Mouse (Mus musculus): ENCODE measurements around the gene Hsd17b2.

The Hsd17b2 gene

DNA sequence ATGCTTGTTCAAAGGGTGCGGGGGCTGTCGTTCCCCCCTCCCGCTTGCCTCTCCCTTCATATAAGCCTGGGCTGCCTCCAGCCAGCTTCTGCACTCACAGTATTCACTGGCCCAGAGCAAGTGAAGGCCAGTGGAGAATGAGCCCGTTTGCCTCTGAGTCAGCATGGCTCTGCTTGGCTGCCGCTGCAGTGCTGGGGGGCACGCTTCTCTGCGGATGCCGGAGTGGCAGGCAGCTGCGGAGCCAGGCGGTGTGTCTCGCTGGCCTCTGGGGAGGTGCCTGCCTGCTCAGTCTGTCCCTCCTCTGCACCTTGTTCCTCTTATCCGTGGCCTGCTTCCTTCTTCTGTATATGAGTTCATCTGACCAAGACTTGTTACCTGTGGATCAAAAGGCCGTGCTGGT is at the start of gene Hsd17b2:
TSS of gene Hsd17b2 (plus strand) at position 46 of the 400 bp plus-strand sequence.
- no peak for DNase-seq (ENCODE audit: low read depth in 1 of 2, low spot score in 2 of 2)

DNA sequence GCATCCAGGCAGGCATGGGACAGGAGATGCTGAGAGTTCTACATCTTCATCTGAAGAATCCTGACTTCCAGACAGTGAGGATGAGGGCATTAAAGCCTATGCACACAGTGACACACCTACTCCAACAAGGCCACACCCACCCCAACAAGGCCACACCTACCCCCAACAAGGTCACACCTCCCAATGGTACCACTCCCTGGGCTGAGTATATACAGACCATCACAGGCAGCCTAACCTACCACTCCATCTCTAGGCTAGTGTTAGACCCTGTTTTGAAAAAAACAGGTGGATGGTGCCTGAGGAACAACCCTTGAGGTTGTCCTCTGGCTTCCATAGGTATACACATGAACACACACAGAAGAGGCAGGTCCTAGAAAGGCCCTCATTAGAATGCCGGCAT is 49.4 kb upstream of the Hsd17b2 start:
- no peak for DNase-seq (ENCODE audit: low read depth in 1 of 2, low spot score in 2 of 2)

DNA sequence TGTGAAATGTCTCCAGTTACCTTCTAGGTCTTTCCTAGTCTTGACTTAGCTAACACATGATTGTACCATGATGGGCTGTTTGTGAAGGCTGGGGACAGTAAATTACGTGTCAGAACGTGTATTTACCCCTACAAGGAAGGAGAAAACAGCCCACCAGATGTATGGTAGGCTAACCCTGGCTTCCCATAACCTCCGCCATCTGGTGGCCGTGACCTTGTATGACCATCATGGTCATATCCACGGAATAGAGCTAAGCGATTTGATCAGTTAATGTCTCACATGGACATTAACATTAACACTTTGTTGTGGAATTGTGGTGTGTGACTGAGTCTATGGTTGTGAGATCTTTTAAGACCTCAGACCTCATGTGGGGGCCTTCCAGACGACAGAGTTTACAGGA is 42.7 kb upstream of the Hsd17b2 start:
- no peak for DNase-seq (ENCODE audit: low read depth in 1 of 2, low spot score in 2 of 2)

DNA sequence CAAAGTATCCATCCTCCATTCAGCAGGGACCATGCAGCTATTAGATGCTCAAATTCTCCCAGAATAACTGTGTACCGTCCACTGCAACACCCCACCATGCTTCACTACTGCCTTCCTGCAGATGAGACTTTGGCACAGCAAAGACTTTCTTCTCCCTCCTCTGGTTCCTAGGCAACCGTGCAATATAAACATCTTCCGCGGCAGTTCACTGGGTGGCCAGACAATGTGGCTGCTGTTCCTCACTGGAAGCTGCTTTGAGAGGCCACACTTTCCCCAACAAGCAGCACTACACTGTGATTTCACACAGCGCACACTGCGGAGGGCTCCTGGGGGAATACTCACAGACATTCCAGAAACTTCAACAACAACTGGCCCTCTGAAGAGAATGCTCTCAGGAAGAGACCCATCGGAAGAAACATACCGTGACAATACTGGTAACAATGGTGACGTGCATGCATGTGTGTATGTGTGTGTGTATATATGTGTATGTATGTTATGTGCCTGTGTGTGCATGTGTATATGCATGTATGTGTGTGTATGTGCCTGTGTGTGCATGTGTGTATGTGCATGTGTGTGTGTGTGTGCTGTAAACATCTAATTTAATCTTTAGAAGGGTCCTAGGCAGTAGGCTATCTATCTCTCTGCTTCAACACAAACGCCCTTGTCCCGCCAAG is 41.2 kb upstream of the Hsd17b2 start:
- no peak for DNase-seq (ENCODE audit: low read depth in 1 of 2, low spot score in 2 of 2)

DNA sequence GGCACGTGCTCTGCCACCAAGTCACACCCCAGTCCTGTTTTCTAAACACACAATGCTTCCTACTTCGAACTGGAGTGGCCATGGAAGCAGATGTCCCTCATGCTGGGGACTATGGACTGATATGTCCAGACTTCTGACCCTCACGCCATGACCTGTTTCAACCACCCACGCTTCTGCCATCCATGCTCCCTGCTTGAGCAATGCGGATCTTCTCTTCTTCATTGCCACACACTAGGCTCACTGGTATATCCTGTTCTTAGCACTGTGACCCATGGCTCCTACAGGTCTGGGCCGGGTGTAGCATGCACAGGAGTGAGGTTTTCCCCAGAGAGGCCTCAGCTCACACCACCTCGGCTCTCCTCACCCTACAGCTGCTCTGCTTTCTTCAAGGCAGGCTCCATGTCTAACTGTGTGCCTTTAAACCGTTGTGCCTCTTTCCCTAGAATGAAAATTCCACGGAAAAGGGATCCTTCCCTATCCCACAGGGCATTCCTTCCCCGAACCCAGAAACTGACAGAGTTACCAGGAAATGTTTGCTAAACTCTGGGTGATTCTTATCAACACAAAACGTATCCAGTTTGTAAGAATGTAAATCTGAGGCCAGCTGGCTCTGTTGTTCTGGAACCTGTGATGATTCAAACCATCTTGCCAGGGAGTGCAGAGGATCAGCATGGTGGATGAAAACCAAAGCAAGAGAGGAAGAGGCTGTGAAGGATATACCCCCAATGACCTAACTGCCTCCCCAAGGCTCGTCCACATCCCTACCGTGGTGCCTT is 34.2 kb upstream of the Hsd17b2 start:
- DNase-seq (ENCODE audit: low read depth in 1 of 2, low spot score in 2 of 2), result no peak

DNA sequence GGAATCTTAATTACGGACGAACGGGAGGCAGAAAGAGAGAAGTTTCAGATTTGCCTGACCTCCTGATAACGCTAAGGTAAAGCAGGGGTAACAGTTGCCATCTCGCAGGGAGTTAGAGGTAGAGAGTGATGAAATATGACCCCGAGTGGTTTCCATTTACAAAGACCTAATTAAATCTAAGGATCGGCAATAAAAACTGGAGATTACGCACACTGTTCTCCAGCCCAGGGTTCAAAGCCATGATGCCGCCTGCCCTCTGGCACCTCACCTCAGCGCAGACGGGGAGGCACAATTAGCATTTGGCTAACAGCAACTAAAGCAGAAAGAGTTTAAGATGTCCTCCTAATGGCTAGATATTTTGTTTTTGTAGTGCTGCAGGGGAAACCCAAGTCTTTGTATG is 31.2 kb upstream of the Hsd17b2 start:
- no peak for DNase-seq (ENCODE audit: low read depth in 1 of 2, low spot score in 2 of 2)

DNA sequence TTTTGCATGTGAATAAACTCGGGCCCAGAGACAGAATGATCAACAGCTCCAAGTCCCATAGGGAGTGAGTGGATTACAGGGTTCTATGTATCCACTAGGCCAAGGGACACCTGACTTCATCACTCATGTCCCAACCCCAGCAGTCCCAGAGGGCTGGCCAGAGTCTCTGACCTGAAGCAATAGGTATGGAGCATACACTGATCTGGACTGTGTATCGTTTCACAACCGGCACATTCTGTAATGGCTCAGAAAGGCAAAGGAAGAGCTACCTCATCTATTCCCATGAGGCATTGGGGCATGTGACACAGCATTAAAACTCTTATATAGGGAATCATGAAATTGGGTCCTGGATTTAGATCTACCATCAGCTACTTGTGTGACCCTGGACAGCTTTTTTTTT is 29.1 kb upstream of the Hsd17b2 start:
- DNase-seq (ENCODE audit: low read depth in 1 of 2, low spot score in 2 of 2), result no peak

DNA sequence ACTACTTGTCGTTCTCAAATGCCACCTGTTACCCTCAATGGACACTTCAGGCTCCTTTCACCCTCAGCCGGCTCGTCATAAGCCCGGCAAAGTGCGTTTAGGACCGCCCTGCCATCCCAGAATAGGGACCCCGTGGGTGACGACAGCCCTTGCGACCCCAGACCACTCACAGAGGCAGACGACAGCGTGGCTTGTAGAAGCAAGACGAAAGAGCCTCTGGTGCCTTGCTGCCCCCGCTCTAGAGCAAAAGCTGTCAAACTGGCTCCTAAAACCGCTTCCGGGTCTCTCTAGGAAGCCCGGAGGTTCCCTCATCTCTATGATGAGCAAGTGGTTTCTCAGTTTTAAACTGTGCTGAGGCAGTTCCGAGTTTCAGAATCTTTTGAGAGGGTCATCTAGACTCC is 28.3 kb upstream of the Hsd17b2 start, which contains the start of gene Sdr42e1:
TSS of gene Sdr42e1 (minus strand) at position 260 of the 401 bp plus-strand sequence.
- DNase-seq (ENCODE audit: low read depth in 1 of 2, low spot score in 2 of 2), result peak; percentile 19 to 55

DNA sequence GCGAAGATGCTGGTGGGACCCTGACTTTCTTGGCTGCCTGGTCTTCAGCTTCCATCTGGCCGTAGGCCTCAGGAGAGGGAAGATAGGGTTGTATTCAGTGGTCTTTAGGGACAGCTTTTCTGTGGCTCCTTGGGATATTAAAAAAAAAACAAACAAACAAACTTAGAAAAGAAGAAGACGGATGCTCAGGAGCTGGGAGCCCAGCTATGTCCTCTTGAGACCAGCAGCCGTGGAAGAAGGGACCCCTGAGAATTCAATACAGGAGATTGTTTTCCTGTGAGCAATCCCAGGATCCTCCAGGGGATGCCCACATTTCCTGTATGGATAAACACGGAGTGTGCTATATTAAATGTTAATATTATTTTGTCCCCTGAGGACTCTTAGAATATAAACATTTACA is 26.5 kb upstream of the Hsd17b2 start:
- no peak for DNase-seq (ENCODE audit: low read depth in 1 of 2, low spot score in 2 of 2)

DNA sequence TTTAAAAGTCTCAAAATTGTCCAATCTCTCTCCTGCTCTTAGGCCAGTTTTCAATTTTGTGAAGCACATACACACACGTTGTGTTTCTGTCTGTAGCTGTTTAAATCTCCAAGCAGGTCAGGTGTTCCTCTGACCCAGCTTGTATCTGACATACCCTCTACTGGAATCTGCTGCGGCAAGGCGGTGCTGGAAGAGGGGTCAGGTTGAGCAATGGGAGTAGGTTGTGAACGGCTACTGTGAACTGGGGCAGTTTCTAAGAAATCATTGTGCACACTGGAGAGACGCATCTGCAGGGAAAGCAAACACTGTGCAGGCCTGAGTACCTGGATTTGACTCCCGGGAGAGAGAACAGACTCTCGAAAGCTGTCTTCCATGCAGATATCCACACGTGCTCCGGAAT is 25.2 kb upstream of the Hsd17b2 start:
- no peak for DNase-seq (ENCODE audit: low read depth in 1 of 2, low spot score in 2 of 2)

DNA sequence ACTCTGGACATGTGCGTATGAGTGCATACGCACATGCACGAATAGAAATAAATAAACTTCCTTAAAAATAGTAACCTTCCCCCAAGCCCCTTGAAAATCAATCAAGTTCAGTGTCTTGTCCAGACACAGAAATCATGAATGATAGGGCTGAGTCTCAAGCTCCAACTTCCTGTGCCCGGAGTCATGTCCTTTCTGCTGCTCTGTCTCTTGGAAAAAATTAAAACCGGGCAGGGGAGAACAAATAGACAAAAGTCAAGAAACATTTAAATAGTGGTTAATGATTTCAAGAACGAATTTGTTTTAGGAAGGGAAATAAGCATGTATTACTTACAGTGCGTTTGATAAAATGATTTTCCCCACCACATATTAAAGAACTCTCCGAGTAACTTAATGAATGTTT is 24.7 kb upstream of the Hsd17b2 start:
- DNase-seq (ENCODE audit: low read depth in 1 of 2, low spot score in 2 of 2), result no peak

DNA sequence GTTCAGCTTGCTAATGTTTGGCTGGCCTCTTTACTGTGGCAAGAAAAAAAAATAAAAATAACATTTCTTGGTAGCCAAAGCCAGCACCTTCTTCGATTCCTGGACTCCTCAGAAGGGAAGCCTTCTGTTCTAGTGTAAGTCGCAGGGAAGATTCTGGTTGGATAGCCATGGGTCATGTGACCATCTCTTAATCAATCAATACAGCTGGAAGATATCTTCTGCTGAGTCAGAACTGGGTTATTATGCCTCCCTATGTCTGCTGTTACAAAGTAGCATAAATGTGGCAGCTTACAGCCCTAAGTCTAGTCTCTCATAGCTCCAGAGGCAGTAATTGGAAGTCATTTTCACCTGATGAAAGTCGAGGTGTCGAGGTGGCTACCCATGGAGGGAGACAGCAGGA is 23.1 kb upstream of the Hsd17b2 start:
- DNase-seq (ENCODE audit: low read depth in 1 of 2, low spot score in 2 of 2), result no peak

DNA sequence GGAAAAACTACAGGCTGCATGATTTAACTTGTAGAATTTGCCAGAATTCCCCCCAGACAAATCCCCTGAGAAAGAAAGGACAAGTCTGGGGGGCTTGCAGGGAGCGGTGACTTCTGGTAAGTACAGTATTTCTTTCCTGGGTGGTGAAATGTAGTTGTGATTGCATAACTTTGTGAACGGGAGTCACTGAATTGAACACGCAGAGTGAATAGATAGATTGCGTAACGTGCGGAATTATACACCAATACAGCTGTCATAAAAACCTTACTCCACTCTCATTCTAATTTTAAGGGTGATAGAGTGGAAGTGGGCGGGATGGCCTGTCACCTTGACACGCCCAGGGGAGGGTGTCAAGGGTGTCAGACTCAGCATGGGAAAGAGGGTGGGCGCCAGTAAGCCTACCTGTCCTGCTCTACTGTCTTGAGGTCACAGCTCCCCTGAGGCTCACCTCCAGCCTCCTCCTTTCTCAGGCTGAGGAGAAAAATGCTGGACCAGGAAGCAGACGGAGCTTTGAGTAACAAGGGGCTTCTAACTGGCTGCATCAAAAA is 17.7 kb upstream of the Hsd17b2 start:
- DNase-seq (ENCODE audit: low read depth in 1 of 2, low spot score in 2 of 2), result no peak

DNA sequence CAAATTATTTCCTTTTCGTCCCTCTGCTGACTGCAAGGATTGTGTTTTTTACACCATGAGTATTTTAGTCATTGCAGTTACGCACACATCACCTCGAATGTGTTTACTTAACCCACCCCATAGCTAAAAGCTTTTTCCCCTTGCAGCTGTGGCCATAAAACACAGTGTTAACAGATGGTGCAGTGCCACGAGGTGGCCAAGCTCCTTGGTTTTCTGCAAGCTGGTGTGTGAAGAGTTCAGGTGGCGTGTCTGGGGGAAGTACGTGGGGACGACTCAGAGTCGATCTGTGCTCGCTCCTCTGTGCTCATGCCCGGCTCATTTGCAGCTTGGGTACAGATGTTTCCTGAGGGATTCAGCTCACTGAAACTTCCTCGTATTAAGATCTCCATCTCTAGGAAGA is 17.2 kb upstream of the Hsd17b2 start:
- no peak for DNase-seq (ENCODE audit: low read depth in 1 of 2, low spot score in 2 of 2)

DNA sequence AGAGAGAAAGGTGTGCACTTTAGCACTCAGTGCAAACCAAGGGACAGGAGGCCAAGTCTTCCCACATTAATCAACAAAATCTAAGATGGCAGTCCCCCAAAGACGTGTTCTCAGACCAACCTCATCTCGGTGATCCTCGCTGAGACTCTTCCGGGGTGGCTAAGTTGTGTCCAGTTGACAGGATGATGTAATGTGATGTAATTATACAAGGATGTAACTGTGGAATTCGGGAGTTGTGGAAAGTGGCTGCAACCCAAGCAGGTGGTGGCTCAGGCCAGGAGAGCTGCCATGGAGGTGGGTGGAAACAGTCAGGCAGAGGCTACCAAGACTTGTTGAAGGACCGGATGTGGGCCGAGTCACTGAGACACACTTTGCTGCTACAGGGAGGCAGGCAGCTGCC is 13.8 kb upstream of the Hsd17b2 start:
- no peak for DNase-seq (ENCODE audit: low read depth in 1 of 2, low spot score in 2 of 2)

DNA sequence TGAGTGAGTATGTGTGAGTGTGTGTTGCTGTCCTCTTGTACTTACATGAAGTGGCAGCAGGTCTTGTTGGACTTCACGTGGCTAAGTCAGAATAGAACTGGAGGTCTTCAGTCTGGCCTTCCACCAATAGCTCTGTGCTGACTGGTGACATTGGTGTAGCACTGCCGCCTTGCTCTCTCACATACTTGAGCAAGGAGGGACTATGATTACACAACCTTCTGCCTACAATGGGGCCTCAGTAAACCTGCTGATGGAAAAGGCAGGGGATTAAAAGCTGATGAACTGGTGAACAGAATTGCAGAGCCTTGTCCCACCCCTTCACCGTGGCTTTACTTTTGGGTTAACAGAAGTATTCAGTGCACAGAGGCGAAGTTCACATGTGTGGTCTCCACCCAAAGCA is 9.6 kb upstream of the Hsd17b2 start:
- DNase-seq (ENCODE audit: low read depth in 1 of 2, low spot score in 2 of 2), result no peak

DNA sequence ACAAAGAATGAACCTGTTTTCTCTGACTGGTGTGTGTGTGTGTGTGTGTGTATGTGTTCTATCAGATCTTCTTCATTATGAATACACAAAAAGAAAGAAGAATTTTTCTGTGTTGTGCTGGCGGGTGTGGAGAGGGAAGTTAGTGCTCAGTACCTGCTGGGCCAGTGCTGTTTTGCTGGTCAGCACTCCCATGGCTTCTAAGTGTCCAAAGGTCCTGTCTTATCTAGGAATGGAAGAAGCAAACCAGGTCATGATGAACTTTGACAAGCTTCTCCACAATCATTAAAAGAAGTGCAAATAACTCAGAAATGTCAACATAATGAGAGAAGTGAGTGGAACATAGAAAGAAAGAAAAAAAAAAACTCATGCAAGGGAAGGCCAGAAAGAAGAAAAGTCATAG is 6.1 kb upstream of the Hsd17b2 start:
- DNase-seq (ENCODE audit: low read depth in 1 of 2, low spot score in 2 of 2), result no peak

DNA sequence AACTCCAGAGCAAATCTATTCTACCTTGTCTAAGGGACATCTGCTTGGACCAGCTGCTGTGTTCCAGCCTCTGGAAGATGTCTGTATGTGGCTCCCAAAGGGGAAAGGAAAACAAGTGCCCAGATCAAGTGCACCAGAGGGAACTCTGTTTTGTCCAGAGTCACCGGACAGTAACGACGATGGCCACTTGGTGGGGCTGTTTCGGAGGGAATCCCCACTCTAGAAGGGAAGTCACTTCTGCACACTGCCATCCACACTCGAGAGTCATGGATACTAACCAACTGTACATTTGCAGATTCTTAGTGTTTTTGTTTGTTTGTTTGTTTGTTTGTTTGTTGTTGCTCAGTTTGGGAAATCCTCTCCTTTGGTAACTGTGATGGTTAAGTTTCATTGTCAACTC is 4.5 kb upstream of the Hsd17b2 start:
- peak in 1 of 2 experiments; percentile 36 for DNase-seq (ENCODE audit: low read depth in 1 of 2, low spot score in 2 of 2)

DNA sequence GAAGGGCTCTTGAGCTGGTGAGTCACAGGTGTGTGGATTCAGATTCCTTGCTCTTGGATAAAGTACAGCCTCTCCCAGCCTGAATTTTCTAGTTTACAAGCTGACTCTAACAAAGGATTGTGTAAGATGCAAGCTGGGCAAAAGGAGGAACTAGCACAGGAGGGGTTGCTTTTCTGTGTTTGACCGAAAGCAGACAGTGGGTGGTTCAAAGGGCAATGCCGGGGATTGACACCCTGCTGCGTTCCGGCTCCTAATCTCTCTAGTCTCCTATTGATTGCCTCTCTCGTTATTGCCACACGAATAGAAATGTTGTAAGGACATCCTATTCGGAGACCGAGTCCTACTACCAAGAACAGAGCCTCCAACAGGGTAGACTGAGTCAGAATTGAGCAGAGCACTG is 1.0 kb upstream of the Hsd17b2 start:
- DNase-seq (ENCODE audit: low read depth in 1 of 2, low spot score in 2 of 2), result peak in 1 of 2 experiments; percentile 14

DNA sequence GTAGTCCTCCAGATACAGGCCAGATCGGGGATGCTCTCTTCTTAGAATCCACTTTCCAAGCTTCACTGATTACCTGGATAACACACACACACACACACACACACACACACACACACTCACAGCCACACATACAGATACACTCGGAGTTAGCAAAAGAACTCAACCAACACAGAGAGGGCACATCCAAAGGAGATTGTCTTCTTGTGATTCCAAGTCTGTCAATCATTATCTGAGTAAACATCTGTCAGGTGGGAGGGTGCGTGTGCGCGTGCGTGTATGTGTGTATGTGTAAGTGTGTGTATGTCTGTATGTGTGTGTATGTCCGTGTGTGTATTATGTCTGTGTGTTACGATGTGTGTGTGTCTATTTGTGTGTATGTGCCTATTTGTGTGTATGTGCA is 458 bp upstream of the Hsd17b2 start:
- DNase-seq (ENCODE audit: low read depth in 1 of 2, low spot score in 2 of 2), result no peak

DNA sequence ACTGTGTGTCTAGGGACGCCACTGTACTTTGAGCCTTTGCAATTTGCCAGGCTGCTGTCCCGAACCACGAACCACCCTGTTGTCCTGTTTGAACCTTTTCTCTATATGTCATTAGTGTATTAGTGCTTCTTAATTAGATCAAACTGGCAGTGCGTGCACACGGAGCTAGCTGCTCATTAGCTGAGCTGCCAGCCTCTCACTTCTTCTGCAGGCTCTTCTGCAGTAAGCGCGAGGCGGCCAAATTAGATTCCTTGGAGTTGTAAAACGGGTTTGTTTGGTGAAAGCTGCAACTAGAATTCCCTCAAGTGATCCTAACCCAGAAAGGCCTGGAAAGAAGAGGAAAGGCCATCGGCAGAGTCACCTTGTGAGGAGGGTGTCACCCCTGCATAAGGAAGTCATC is 997 bp downstream of the Hsd17b2 start:
- DNase-seq (ENCODE audit: low read depth in 1 of 2, low spot score in 2 of 2), result no peak

DNA sequence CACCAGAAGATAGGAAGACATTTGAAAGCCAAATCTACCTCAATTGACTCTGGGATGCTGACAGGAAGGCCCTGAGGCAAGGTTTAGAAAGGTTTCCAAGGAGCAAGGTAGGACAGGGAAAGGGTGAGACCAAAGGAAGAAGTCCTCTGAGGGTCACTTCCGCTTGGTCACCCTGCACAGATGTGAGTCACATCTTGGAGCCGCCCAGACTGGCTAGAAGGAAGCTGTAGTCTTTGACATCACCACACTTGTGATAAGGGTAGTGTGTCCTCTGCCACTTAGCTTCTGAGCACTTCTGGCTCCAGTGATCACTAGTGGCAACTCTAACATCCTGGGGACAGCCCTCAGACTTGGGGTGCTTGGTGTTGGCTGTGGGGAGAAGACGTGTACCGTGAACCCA is 4.4 kb downstream of the Hsd17b2 start:
- no peak for DNase-seq (ENCODE audit: low read depth in 1 of 2, low spot score in 2 of 2)

DNA sequence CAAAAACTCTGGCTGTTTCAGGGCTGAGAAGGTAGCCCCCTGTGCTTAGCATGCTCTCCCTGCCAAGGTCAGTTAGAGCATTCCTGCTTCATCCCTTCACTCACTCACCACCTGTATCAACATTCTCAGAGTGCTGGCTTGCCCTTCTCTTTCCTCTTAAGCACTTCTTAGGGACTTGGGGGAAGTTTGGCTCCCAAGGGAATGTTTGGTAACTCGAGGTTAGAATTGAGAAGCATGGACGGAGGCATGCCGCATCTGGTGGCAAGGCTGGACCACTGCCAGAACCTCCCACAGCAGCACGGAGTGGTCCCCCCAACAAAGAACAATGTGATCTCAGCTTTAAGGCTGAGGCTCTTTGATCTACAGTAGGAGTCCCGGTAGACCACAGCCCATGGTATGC is 10.5 kb downstream of the Hsd17b2 start:
- no peak for DNase-seq (ENCODE audit: low read depth in 1 of 2, low spot score in 2 of 2)

All from monocyte, adult 2 months (primary cell).